Mouse (Mus musculus) neural tube, embryonic 11.5 days (tissue): ENCODE results near the gene Atp6v1g1. TPM values are rescaled to one million over a fixed set of nuclear protein-coding genes. Genes with fewer than 3 reads are reported as not detected.

Source experiments
- ATAC-seq: fragments of 200-750 bp; cut with Nextera tagmentation; 2 replicates; pipeline ENCODE4 v1.8.0; 2017; ENCODE audit warnings: moderate number of reproducible peaks, mild to moderate bottlenecking, moderate TSS enrichment, moderate library complexity; ENCODE audit not compliant: insufficient read depth, low FRiP score, low TSS enrichment
- DNase-seq: peaks from one replicate; pipeline ENCODE4 v3.0.0-alpha.2; 2015; ENCODE audit warnings: low spot score
- H3K27ac ChIP-seq: fragments of 300-500 bp; sonication (generic); 2 replicates; pipeline ENCODE4 v1.5.1; 2014; ENCODE audit warnings: low read depth, mild to moderate bottlenecking, low read length
- H3K27me3 ChIP-seq: fragments of 300-500 bp; sonication (generic); 2 replicates; pipeline ENCODE4 v1.6.1; 2014; ENCODE audit warnings: mild to moderate bottlenecking, low read length, mixed read lengths; ENCODE audit not compliant: control insufficient read depth, insufficient read depth
- H3K36me3 ChIP-seq: fragments of 300-500 bp; sonication (generic); 2 replicates; pipeline ENCODE4 v1.6.1; 2014; ENCODE audit warnings: mild to moderate bottlenecking, low read length, moderate library complexity, mixed read lengths; ENCODE audit not compliant: control insufficient read depth, insufficient read depth
- H3K4me1 ChIP-seq: fragments of 300-500 bp; sonication (generic); 2 replicates; pipeline ENCODE4 v1.6.1; 2014; ENCODE audit warnings: low read length, mixed read lengths; ENCODE audit not compliant: control insufficient read depth, insufficient read depth
- H3K4me2 ChIP-seq: fragments of 300-500 bp; sonication (generic); 2 replicates; pipeline ENCODE4 v1.6.1; 2014; ENCODE audit warnings: low read depth, mild to moderate bottlenecking, moderate library complexity
- H3K4me3 ChIP-seq: fragments of 300-500 bp; sonication (generic); 2 replicates; pipeline ENCODE4 v1.5.1; 2014; ENCODE audit warnings: low read depth, low read length
- H3K9ac ChIP-seq: fragments of 300-500 bp; sonication (generic); 2 replicates; pipeline ENCODE4 v1.6.1; 2014; ENCODE audit warnings: mild to moderate bottlenecking, low read length
- H3K9me3 ChIP-seq: fragments of 300-500 bp; sonication (generic); 2 replicates; pipeline ENCODE4 v1.6.1; 2016; ENCODE audit warnings: low read length; ENCODE audit not compliant: control insufficient read depth
- whole genome bisulfite sequencing: fragments of 180-500 bp; shearing (Covaris S2); extraction: QIAGEN DNeasy Blood & Tissue Kit; methylation state at CpG from one replicate; pipeline ENCODE4 v1.1.7; 2014; 5-methylcytosine and 5-hydroxymethylcytosine counted together
- polyA plus RNA-seq: library from polyadenylated mRNA; unstranded; fragments of >200 nt; fragmentation: Nextera tagmentation; extraction: Ambion mirVana; gene quantifications from 2 replicates; pipeline ENCODE4 v1.2.1, GENCODE M21; 2014

Gene Atp6v1g1
- polyA plus RNA-seq, 1 experiment from 2014 or later, result 403 TPM

- no peaks in the 10 kb centered on the region for H3K27me3 ChIP-seq
- no peaks in the 10 kb centered on the region; the same call in 1 of the 2 replicates for H3K36me3 ChIP-seq
- 0 out of 2 replicates have a peak, but pooled peaks cover 2% of the 10 kb centered on the region for H3K4me1 ChIP-seq
- H3K27ac ChIP-seq, result no peak overlapping the region
- no peak overlapping the region for H3K4me3 ChIP-seq
- H3K4me2 ChIP-seq, result no peak overlapping the region
- ATAC-seq (no peak), DNase-seq (peak; percentile 32)
- no peaks in the 10 kb centered on the region for H3K9me3 ChIP-seq
- WGBS, result 43% methylated on average over 5 of the region's 5 CpGs
- no peak overlapping the region for H3K9ac ChIP-seq
These were observed 38.0 kb downstream of the Atp6v1g1 start for GRCm38 (mm10) chr4:63582580-63582979.

DNA sequence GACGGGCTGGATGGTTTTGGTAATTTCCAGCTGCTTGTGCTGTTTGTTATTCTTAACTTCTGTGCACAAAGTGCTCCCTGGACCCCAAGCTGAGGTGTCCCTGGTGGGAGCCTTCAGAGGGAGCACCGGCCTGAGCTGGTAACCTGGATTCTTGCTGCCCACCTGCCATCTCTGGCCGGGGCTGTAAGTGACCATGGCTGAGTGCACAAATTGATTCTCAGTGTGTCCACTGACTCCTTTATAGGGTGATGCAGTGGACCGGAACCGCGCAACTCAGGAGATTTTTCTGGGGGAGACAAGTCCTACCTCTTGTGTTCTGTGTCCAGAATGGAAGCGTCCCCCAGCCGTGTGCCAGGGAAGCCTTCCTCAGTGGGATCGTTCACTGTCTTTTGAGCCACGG is 40.6 kb downstream of the Atp6v1g1 start:
- Histone ChIP-seq H3K9ac (no peak overlapping the region), H3K4me1 (no peaks in the 10 kb centered on the region), H3K9me3 (no peaks in the 10 kb centered on the region), H3K27me3 (no peaks in the 10 kb centered on the region), H3K4me3 (no peak overlapping the region), H3K36me3 (no peaks in the 10 kb centered on the region), H3K27ac (no peak overlapping the region), H3K4me2 (no peak overlapping the region)
- DNase-seq (no peak), ATAC-seq (no peak)
- 83% methylated on average over 10 of the region's 10 CpGs for WGBS

- Histone ChIP-seq H3K4me2 (no peak overlapping the region), H3K9me3 (no peaks in the 10 kb centered on the region), H3K9ac (no peak overlapping the region), H3K36me3 (no peaks in the 10 kb centered on the region), H3K27me3 (no peaks in the 10 kb centered on the region), H3K4me3 (no peak overlapping the region), H3K4me1 (no peaks in the 10 kb centered on the region), H3K27ac (no peak overlapping the region)
- ATAC-seq (no peak), DNase-seq (no peak)
- 83% methylated on average over 2 of the region's 2 CpGs for WGBS
These were observed 41.7 kb downstream of the Atp6v1g1 start for GRCm38 (mm10) chr4:63586240-63586639.

- ATAC-seq, result no peak
- H3K9me3 ChIP-seq, result no peaks in the 10 kb centered on the region
- H3K9ac ChIP-seq, result no peak overlapping the region
- no peak for DNase-seq
- H3K4me3 ChIP-seq, result no peak overlapping the region
- H3K4me1 ChIP-seq, result no peaks in the 10 kb centered on the region
- WGBS, result 92% methylated on average over 7 of the region's 7 CpGs
- H3K36me3 ChIP-seq, result no peaks in the 10 kb centered on the region
- H3K27ac ChIP-seq, result no peak overlapping the region
- no peaks in the 10 kb centered on the region for H3K27me3 ChIP-seq
- H3K4me2 ChIP-seq, result no peak overlapping the region
These were observed 45.4 kb downstream of the Atp6v1g1 start for GRCm38 (mm10) chr4:63589987-63590386.

DNA sequence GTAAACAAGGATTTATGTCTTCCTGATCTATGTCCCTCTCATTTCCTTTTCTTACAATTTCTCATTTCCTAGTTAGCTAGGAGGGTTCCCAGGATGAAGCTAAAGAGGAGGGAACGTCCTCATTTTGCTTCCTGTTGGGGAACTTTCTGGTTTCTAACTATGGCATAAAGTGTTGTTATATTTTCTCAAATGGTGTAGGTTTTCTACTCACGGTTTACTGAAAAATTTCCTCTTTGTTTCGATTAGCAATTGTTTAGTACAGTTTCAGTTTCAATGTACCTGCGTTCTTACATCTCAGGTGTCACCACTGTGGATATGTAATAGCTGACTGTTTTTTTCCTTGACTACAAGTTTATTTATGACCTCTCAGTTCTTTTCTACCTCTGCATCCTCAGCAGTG is 46.0 kb downstream of the Atp6v1g1 start:
- Histone ChIP-seq H3K4me3 (no peak overlapping the region), H3K27ac (no peak overlapping the region), H3K4me1 (no peaks in the 10 kb centered on the region), H3K36me3 (no peaks in the 10 kb centered on the region), H3K4me2 (no peak overlapping the region), H3K27me3 (no peaks in the 10 kb centered on the region), H3K9me3 (no peaks in the 10 kb centered on the region), H3K9ac (no peak overlapping the region)
- ATAC-seq, result no peak
- 90% methylated on average over 4 of the region's 4 CpGs for WGBS
- DNase-seq, result no peak

DNA sequence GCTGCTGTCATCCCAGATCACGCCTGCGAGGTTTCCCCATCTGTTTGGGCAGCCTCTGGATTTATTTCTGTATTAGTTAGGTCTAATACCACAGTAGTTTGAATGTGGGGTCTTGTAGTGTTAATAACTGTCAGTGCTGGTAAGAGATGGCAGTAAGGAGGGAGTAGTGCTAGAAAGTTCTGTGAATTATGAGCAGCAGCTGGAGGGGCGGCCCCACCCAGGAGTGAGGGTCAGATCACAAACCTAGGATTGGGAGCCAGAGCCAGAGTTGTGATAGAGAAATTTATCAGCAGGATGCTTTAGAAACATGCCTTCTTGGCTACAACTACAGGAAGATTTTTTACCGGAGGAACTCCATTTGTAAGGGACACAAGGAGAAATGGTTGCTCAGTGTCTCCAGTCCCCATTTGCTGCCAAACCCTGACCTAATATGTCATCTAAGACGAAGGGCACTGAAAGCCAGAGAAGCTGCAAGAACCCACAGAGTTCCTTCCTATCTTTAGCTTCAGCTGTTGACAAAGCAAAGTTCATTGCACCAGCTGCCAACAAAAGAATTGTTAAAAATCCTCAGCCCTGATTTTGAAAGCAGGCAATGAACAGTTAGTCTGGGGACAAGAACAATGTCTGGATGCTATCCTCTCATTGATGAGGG is 50.0 kb downstream of the Atp6v1g1 start:
- no peak overlapping the region for H3K4me3 ChIP-seq
- no peak overlapping the region for H3K4me2 ChIP-seq
- no peak overlapping the region for H3K27ac ChIP-seq
- no peaks in the 10 kb centered on the region for H3K9me3 ChIP-seq
- WGBS, result 78% methylated on average over 5 of the region's 5 CpGs
- H3K27me3 ChIP-seq, result no peaks in the 10 kb centered on the region
- no peaks in the 10 kb centered on the region for H3K36me3 ChIP-seq
- no peaks in the 10 kb centered on the region for H3K4me1 ChIP-seq
- no peak overlapping the region for H3K9ac ChIP-seq
- no peak for DNase-seq
- ATAC-seq, result no peak

DNA sequence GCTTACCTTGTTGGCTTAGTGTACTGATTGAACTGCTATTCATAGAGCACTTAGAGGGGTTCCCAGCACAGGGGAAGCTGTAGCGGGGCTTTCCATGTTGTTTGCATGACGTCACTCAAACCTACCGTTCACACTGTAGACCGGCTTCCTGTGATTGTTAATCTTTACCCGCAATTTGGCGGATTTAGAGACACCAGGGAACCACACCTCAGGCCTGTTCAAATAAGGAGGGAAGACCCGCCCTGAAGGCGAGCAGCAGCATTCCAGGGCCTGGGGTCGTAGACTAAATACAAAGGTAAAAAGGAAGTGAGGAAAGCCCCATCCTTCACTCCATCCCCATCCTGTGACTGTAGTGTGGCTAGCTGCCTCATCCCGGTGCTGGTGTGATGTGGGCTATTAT is 50.7 kb downstream of the Atp6v1g1 start:
- Histone ChIP-seq H3K9ac (no peak overlapping the region), H3K4me2 (no peak overlapping the region), H3K9me3 (no peaks in the 10 kb centered on the region), H3K27ac (no peak overlapping the region), H3K4me1 (no peaks in the 10 kb centered on the region), H3K36me3 (no peaks in the 10 kb centered on the region), H3K4me3 (no peak overlapping the region), H3K27me3 (no peaks in the 10 kb centered on the region)
- WGBS, result 82% methylated on average over 10 of the region's 10 CpGs
- no peak for DNase-seq
- no peak for ATAC-seq

DNA sequence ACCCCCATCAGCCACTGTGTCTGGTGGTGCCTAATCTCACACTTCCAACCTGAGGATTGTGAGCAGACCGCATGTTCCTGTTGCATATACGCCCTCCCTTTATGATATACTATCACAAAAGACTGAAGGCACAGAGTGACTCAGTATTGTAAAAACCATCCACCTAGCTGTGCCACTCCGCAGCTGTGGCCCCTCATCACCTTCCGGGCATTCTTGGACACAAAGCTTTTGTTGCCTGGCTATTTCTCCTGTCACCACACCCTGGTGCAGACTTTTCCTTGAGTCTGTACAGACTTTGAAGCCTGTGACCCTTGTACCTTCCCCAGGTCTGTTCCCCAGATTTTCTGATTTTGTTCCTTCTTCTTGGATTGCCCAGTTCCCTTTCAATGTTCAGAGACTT is 51.4 kb downstream of the Atp6v1g1 start:
- DNase-seq, result no peak
- Histone ChIP-seq H3K9ac (no peak overlapping the region), H3K27ac (no peak overlapping the region), H3K4me1 (no peaks in the 10 kb centered on the region), H3K9me3 (no peaks in the 10 kb centered on the region), H3K27me3 (no peaks in the 10 kb centered on the region), H3K4me2 (no peak overlapping the region), H3K36me3 (no peaks in the 10 kb centered on the region), H3K4me3 (no peak overlapping the region)
- ATAC-seq, result no peak
- 95% methylated on average over 4 of the region's 4 CpGs for WGBS
